Mouse (Mus musculus) spleen, adult 2 months (tissue): Measurements from ENCODE around the gene Tmem128.

Source experiments
- CTCF ChIP-seq: fragments of 200-500 bp; IDR thresholded peaks from 2 replicates; pipeline ENCODE4 v1.5.1; 2011; ENCODE audit warnings: mild to moderate bottlenecking, inconsistent platforms; ENCODE audit not compliant: insufficient read depth, insufficient read length, insufficient replicate concordance; ENCODE audit errors: extremely low read depth
- POLR2A ChIP-seq: fragments of 200-500 bp; IDR thresholded peaks from 2 replicates; pipeline ENCODE4 v1.6.1; 2011; ENCODE audit warnings: low read depth, low read length, inconsistent platforms

DNA sequence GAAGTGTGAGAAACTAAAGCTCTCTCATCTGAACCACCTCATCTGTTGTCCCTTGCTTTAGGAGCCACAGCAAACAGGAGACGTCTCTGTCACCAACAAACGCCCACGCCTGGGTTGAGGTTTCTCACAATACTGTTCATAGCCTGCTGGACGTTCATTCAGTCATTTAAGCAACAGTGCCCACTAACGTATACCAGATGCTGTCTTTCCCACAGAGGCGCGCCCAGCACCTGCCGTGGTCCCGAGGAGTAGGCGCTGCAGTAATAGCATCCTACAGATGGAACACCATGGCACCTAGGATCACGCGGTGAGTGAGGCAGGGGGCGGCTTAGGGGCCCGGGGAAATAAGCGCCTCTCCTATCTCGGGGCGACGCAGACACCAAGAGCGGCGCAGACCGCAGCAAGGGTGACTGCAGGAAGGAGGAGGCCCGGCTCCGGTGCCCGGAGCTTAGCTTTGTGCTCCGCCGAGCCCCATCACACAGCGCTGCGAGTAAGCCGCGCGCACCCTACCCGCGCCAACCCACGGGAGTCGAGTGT, 40.1 kb upstream of the Tmem128 start:
- TF ChIP-seq CTCF (no peak), POLR2A (no peak)
